Mouse (Mus musculus) midbrain, embryonic 11.5 days (tissue): Measurements from ENCODE around the gene C2. TPM values are rescaled to one million over a fixed set of nuclear protein-coding genes. Genes with fewer than 3 reads are reported as not detected.
"Not testable (repeated sequence)": the region's sequence is repeated elsewhere in the genome, so short reads cannot be mapped to it uniquely, and the experiment has no call there.

ENCODE experiments used
- ATAC-seq: fragments of 200-750 bp; cut with Nextera tagmentation; 2 replicates; pipeline ENCODE4 v1.8.0; 2017; ENCODE audit warnings: moderate TSS enrichment, moderate library complexity; ENCODE audit not compliant: low FRiP score
- DNase-seq: peaks from one replicate; pipeline ENCODE4 v3.0.0; 2015; ENCODE audit warnings: low spot score; ENCODE audit errors: missing footprints
- H3K27ac ChIP-seq: fragments of 300-500 bp; sonication (generic); 2 replicates; pipeline ENCODE4 v1.5.1; 2014; ENCODE audit warnings: low read depth, low read length
- H3K27me3 ChIP-seq: fragments of 300-500 bp; sonication (generic); 2 replicates; pipeline ENCODE4 v1.6.1; 2014; ENCODE audit warnings: mild to moderate bottlenecking, low read length, moderate library complexity, mixed read lengths; ENCODE audit not compliant: control insufficient read depth, insufficient read depth
- H3K36me3 ChIP-seq: fragments of 300-500 bp; sonication (generic); 2 replicates; pipeline ENCODE4 v1.6.1; 2014; ENCODE audit warnings: mild to moderate bottlenecking, low read length, moderate library complexity, mixed read lengths; ENCODE audit not compliant: control insufficient read depth, insufficient read depth
- H3K4me1 ChIP-seq: fragments of 300-500 bp; sonication (generic); 2 replicates; pipeline ENCODE4 v1.6.1; 2014; ENCODE audit warnings: low read length; ENCODE audit not compliant: control insufficient read depth, insufficient read depth
- H3K4me2 ChIP-seq: fragments of 300-500 bp; sonication (generic); 2 replicates; pipeline ENCODE4 v1.6.1; 2014; ENCODE audit warnings: mild to moderate bottlenecking, moderate library complexity
- H3K4me3 ChIP-seq: fragments of 300-500 bp; sonication (generic); 2 replicates; pipeline ENCODE4 v1.5.1; 2014; ENCODE audit warnings: low read depth, low read length
- H3K9ac ChIP-seq: fragments of 300-500 bp; sonication (generic); 2 replicates; pipeline ENCODE4 v1.6.1; 2014; ENCODE audit warnings: low read length
- H3K9me3 ChIP-seq: fragments of 300-500 bp; sonication (generic); 2 replicates; pipeline ENCODE4 v1.6.1; 2016; ENCODE audit warnings: low read length; ENCODE audit not compliant: control insufficient read depth
- WGBS: fragments of 180-500 bp; shearing (Covaris S2); extraction: QIAGEN DNeasy Blood & Tissue Kit; methylation state at CpG from one replicate; pipeline ENCODE4 v1.1.7; 2014; 5-methylcytosine and 5-hydroxymethylcytosine counted together
- polyA plus RNA-seq: library from polyadenylated mRNA; unstranded; fragments of >200 nt; fragmentation: Nextera tagmentation; extraction: Ambion mirVana; gene quantifications from 2 replicates; pipeline ENCODE4 v1.2.1, GENCODE M21; 2014

C2 gene
- polyA plus RNA-seq, 1 experiment from 2014 or later, result 0.83 TPM

DNA sequence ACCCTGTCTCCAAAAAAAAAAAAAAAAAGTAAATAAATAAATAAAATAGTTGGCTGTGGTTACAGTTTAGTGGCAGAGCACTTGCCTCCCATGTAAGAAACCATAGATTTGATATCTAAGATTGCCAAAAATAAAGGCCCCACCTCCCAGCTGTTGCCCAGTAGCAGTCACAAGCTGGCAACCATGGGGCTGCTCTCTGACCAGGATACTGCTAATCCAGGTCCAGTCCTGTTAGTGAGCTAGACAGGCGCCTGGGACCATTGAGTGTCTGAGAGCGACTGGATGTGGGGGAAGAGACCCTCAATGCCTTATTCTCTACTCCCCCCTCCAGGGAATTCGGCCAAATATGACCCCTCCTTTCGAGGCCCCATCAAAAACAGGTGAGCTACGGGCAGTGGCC is 18.3 kb upstream of the C2 start:
- no peaks in the 10 kb centered on the region for H3K9me3 ChIP-seq
- peak; percentile 17 for DNase-seq
- WGBS, result 81% methylated on average over 5 of the region's 5 CpGs

GRCm38 (mm10) chr17:34915410-34915831 is 17.4 kb upstream of the C2 start:
- Histone ChIP-seq H3K9ac (no peak overlapping the region), H3K9me3 (no peaks in the 10 kb centered on the region), H3K4me1 (no peaks in the 10 kb centered on the region; the same call in 1 of the 2 replicates), H3K27me3 (no peaks in the 10 kb centered on the region), H3K27ac (no peak overlapping the region), H3K4me3 (no peak overlapping the region), H3K36me3 (peaks cover 18% of the 10 kb centered on the region), H3K4me2 (no peak overlapping the region)
- ATAC-seq (0 out of 2 replicates have a peak, but pooled peaks have one; percentile 53), DNase-seq (no peak)
- WGBS, result 26% methylated on average over 11 of the region's 11 CpGs

More for the DNA sequence above, 18.3 kb upstream of the C2 start:
- peaks cover 11% of the 10 kb centered on the region for H3K36me3 ChIP-seq
- no peak overlapping the region for H3K4me2 ChIP-seq
- no peaks in the 10 kb centered on the region; the same call in 1 of the 2 replicates for H3K4me1 ChIP-seq
- no peak overlapping the region for H3K9ac ChIP-seq
- no peak overlapping the region for H3K27ac ChIP-seq
- H3K27me3 ChIP-seq, result no peaks in the 10 kb centered on the region
- H3K4me3 ChIP-seq, result no peak overlapping the region
- no peak for ATAC-seq

- H3K27me3 ChIP-seq, result no peaks in the 10 kb centered on the region
- no peak within 1 kb of the TSS for H3K4me2 ChIP-seq
- no peak for DNase-seq
- no peak within 1 kb of the TSS for H3K27ac ChIP-seq
- no peaks in the 10 kb centered on the region; the same call in 1 of the 2 replicates for H3K4me1 ChIP-seq
- no peak within 1 kb of the TSS for H3K4me3 ChIP-seq
- no peaks in the 10 kb centered on the region for H3K9me3 ChIP-seq
- 38% methylated on average over 18 of the region's 18 CpGs for WGBS
- H3K36me3 ChIP-seq, result peaks cover 24% of the 10 kb centered on the region
- ATAC-seq, result no peak
- H3K9ac ChIP-seq, result no peak within 1 kb of the TSS
Observed at GRCm38 (mm10) chr17:34913930-34914665, 16.0 kb upstream of the C2 start, which contains the start of gene Slc44a4. Gene Slc44a4, plus strand, starts transcription at chr17:34914466.

DNA sequence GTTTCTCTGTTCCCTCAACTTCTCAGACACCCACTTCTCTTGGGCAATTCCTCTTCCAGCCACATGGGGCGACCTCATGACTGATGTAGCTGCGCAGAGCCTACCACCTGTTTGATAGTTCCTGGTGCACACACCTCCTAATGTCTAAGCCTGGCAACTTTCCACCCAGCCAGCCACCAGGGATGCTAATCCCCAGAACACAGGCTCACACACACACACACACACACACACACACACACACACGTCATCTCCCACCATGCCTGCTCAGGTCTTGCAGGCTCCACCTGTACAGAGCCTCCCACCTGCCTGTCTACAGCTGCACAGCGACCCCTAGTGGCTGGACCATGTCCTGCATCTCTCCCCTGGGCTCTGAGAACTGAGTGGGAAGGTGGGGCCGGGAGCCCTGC is 13.9 kb upstream of the C2 start:
- H3K4me1 ChIP-seq, result no peaks in the 10 kb centered on the region; the same call in 1 of the 2 replicates
- H3K27me3 ChIP-seq, result no peaks in the 10 kb centered on the region
- ATAC-seq (peak; percentile 47), DNase-seq (peak; percentile 97)
- no peak overlapping the region for H3K9ac ChIP-seq
- no peaks in the 10 kb centered on the region for H3K9me3 ChIP-seq
- no peak overlapping the region for H3K4me3 ChIP-seq
- no peak overlapping the region for H3K4me2 ChIP-seq
- WGBS, result 46% methylated on average over 5 of the region's 5 CpGs
- no peak overlapping the region for H3K27ac ChIP-seq
- peaks cover 40% of the 10 kb centered on the region for H3K36me3 ChIP-seq

- Histone ChIP-seq H3K9ac (no peak overlapping the region), H3K4me2 (no peak overlapping the region), H3K4me1 (no peaks in the 10 kb centered on the region; the same call in 1 of the 2 replicates), H3K27ac (no peak overlapping the region), H3K4me3 (no peak overlapping the region), H3K9me3 (no peaks in the 10 kb centered on the region), H3K27me3 (no peaks in the 10 kb centered on the region), H3K36me3 (peaks cover 50% of the 10 kb centered on the region)
- ATAC-seq, result no peak
- DNase-seq, result no peak
- WGBS, result 92% methylated on average over 10 of the region's 10 CpGs
Observed at GRCm38 (mm10) chr17:34910982-34911381, 12.9 kb upstream of the C2 start.

DNA sequence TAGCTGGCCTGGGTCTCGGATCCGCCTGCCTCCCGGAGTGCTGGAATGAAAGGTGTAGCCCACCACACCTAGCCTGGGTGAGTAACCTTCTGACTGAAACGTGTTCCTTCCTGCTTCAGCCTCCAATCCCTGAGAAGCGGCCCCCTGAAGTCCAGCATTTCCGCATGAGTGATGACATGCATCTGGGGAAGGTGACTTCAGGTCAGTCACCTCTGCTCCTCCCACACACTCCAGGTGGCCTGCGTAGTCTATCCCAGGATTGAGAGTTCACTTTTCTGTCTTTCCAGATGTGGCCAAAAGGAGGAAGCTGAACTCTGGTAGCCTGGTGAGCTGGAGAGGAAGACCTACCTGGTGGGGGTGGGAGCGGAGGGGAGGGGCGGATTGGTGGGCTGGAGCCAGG is 4.8 kb upstream of the C2 start:
- Histone ChIP-seq H3K9ac (no peak overlapping the region), H3K4me3 (no peak overlapping the region), H3K4me2 (no peak overlapping the region), H3K27me3 (no peaks in the 10 kb centered on the region), H3K36me3 (peaks cover 44% of the 10 kb centered on the region), H3K4me1 (peaks cover 2% of the 10 kb centered on the region; the same call in 1 of the 2 replicates), H3K27ac (no peak overlapping the region), H3K9me3 (no peaks in the 10 kb centered on the region)
- DNase-seq (no peak), ATAC-seq (no peak)
- WGBS, result 89% methylated on average over 9 of the region's 9 CpGs

GRCm38 (mm10) chr17:34901948-34902347 is 3.9 kb upstream of the C2 start:
- H3K4me2 ChIP-seq, H3K4me3 ChIP-seq, H3K27ac ChIP-seq, H3K27me3 ChIP-seq, H3K4me1 ChIP-seq, H3K9me3 ChIP-seq, H3K9ac ChIP-seq, ATAC-seq, DNase-seq: not testable (repeated sequence)
- peaks cover 35% of the 10 kb centered on the region for H3K36me3 ChIP-seq
- 91% methylated on average over 8 of the region's 10 CpGs for WGBS

DNA sequence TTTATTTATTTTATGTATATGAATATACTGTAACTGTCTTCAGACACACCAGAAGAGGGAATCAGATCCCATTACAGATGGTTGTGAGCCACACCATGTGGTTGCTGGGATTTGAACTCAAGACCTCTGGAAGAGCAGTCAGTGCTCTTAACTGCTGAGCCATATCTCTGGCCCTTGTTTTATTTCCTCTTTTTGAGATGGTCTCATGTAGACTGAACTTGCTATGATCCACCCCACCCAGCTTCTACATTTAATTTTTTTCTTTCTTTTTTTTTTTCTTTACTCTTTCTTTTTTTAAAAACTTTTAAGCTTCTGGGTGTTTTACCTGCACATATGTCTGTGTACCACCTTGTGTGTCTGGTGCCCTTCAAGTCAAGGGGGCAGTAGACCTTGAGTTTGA is 2.8 kb upstream of the C2 start:
- not testable (repeated sequence) for ATAC-seq, H3K27ac ChIP-seq, H3K9me3 ChIP-seq, DNase-seq, H3K9ac ChIP-seq, H3K4me2 ChIP-seq, H3K27me3 ChIP-seq, H3K4me3 ChIP-seq
- H3K4me1 ChIP-seq, result peaks cover 13% of the 10 kb centered on the region
- peaks cover 31% of the 10 kb centered on the region for H3K36me3 ChIP-seq

GRCm38 (mm10) chr17:34899890-34900243 is 1.8 kb upstream of the C2 start:
- H3K9ac ChIP-seq, result peak overlapping the region; percentile 99
- H3K4me3 ChIP-seq, result peak overlapping the region; percentile 95
- ATAC-seq, result no peak
- H3K27ac ChIP-seq, result no peak overlapping the region
- H3K36me3 ChIP-seq, result peaks cover 24% of the 10 kb centered on the region
- no peaks in the 10 kb centered on the region for H3K27me3 ChIP-seq
- no peaks in the 10 kb centered on the region for H3K9me3 ChIP-seq
- peaks cover 21% of the 10 kb centered on the region for H3K4me1 ChIP-seq
- no peak for DNase-seq
- WGBS, result 7% methylated on average over 5 of the region's 5 CpGs
- peak overlapping the region; percentile 98 for H3K4me2 ChIP-seq
